Mouse (Mus musculus) spleen, adult 2 months (tissue): ENCODE measurements around the gene Cpne5.

Experiments
- CTCF ChIP-seq: fragments of 200-500 bp; IDR thresholded peaks from 2 replicates; pipeline ENCODE4 v1.5.1; 2011; ENCODE audit warnings: mild to moderate bottlenecking, inconsistent platforms; ENCODE audit not compliant: insufficient read depth, insufficient read length, insufficient replicate concordance; ENCODE audit errors: extremely low read depth
- POLR2A ChIP-seq: fragments of 200-500 bp; IDR thresholded peaks from 2 replicates; pipeline ENCODE4 v1.6.1; 2011; ENCODE audit warnings: low read depth, low read length, inconsistent platforms

DNA sequence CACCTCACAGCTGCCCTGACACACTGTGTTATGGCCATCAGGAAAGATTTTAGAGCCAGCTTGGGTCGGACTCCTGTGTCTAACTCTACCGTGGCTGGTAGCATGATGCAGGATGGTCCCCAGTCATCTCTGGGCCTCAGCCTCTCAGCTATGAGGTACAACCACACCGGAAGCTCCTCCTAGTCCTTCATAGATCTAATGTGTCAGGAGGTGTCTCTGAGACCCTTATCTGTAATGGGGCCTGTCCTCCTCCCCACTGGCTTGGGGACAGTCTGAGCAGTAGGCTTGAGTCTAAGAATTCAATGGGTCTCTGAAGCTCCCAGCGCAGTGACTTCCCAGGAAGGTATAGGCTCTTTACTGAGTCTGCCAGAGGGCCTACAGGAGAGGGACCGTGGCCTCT lies 56.2 kb downstream of the Cpne5 start:
- TF ChIP-seq CTCF (no peak), POLR2A (no peak)
